Mouse (Mus musculus): ENCODE data around the gene Psmd3.

GRCm38 (mm10) chr11:98740393-98741050 is 58.2 kb downstream of the Psmd3 start, which contains the start of gene Thra:
- TF ChIP-seq CTCF (IDR thresholded peaks at IDR 0.05; ENCODE audit: insufficient read depth, low read depth, low read length) (no peak), POLR2A (IDR thresholded peaks at IDR 0.05; ENCODE audit: insufficient read depth, low read depth, low read length) (0 out of 2 replicates have a peak, but pooled peaks have one; percentile 32)

Data from olfactory bulb, adult 2 months (tissue).